Mouse (Mus musculus): Measurements from ENCODE around the gene Cdh13. TPM values are rescaled to one million over a fixed set of nuclear protein-coding genes. Genes with fewer than 3 reads are reported as not detected.
A peak's percentile ranks its signal among the peaks of the same experiment; 100 is the strongest.

The Cdh13 gene
- total RNA-seq, 2 experiments from 2014 or later: 137 to 144 TPM

GRCm38 (mm10) chr8:118518030-118518741, 234.7 kb downstream of the Cdh13 start:
- intact Hi-C loops (cut with DNase I): no loop called here

DNA sequence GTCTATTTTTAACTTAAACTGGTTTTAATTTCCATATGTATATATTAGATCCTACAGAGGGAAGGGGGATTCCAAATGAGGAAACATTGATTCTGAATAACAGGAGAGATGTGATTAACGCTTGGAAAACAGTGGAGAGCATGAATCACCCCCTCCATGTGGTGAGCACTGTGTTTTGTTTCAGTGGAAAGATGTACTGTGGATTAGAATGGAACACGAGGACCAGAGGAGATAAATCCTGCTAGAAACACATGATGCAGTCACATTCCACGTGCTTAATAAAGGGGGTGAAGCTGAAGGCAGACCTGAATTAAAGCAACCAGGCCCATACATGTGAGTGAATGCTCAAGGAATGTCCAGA, 235.2 kb downstream of the Cdh13 start:
- no peak for DNase-seq (ENCODE audit: low spot score in 2 of 2)
- intact Hi-C loops (cut with DNase I): no loop called here

More at GRCm38 (mm10) chr8:118518030-118518741, 234.7 kb downstream of the Cdh13 start:
- peak; percentile 46 to 55 for DNase-seq (ENCODE audit: low spot score in 2 of 2)

DNA sequence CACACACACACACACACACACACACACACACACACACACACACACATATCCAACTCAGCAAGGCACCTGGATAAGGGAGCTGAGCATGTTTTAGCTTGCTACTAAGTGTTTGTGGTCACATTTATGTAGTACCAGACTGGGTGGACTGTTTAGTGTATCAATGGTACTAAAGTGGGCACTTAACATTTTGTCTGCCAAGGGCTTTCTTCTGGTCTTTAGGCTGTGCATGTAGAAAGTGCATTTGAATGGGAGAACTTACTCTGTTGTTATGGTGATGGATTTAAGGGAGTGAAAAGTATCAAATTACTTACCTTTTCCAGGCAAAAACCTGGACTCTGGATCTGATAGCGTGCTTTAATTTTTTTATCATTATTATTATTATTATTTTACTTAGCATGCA, 240.4 kb downstream of the Cdh13 start:
- intact Hi-C loops (cut with DNase I): no loop called here
- no peak for DNase-seq (ENCODE audit: low spot score in 2 of 2)

- no peak for DNase-seq (ENCODE audit: low spot score in 2 of 2)
- intact Hi-C loops (cut with DNase I): no loop called here
Observed at GRCm38 (mm10) chr8:118538816-118539558, 255.5 kb downstream of the Cdh13 start.

DNA sequence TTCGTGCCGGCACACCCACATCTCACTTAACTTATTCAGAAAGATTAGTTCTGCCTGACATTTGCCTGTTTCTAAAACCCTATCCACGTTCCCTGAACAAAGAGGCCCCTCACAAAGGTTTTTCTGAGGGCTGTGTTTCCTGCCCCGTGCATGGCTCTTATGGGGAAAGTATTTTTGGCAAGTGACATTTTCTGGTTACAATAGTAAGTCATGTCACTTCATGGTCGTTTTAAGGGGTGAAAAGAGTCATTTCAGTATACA, 256.0 kb downstream of the Cdh13 start:
- intact Hi-C loops (cut with DNase I): no loop called here
- DNase-seq (ENCODE audit: low spot score in 2 of 2): no peak

DNA sequence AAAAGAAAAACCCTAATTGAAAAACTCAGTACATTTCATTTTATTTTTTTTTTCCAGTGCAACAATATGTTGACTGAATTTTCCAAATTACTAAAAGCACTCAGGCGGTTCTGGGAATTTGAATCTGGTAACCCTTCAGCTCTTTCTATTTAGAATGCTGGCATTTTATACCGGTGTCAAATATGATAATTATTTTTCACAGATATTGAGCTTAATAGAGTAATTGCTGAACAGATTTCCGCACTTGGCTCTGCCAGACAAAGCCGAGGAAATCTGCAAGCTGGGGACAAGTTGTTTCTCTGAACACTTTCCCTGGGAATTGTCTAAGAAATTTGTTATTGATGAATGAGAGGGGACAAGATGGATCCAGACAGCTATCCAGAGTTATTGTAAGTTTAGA, 256.4 kb downstream of the Cdh13 start:
- no peak for DNase-seq (ENCODE audit: low spot score in 2 of 2)
- intact Hi-C loops (cut with DNase I): no loop called here

DNA sequence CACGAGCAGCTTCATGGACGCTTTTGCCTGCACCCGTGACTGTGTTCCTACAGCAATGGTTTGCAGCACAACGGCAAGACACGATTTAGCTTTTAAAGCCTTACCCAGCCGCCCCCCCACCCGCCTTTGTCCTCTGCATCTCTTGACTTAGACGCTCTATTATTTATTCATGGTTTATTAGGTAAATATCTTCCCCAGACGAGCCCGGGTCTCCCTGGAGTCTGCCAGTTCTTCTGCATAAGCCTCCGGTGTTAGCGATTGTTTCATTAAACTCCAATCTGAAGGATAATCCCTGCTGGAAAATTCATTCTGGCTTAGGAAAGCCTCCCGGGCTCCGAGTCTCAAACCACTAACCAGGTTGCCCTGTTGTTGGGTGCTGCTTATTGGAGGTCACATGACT, 268.9 kb downstream of the Cdh13 start:
- DNase-seq (ENCODE audit: low spot score in 2 of 2): no peak
- intact Hi-C loops (cut with DNase I): no loop called here

DNA sequence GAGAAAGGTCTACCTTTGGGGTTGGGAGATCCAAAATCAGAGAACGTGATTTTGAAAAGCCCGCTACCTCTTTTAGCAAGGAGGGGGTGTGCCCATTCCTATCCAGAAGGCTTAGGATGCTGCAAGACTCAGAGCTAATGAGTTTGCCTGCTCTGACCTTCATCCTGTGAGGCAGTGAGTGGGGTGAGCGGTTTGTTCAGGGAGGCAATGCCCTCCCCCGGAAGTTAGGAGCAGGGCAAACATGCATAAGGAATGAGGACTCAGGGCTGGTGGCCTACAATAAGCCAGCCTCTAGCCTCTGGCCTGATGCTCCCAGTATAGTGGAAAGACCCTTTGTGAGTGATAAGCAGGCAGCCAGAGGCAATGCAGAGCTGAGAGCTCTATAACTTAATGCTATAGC, 269.3 kb downstream of the Cdh13 start:
- intact Hi-C loops (cut with DNase I): no loop called here
- DNase-seq (ENCODE audit: low spot score in 2 of 2): no peak

GRCm38 (mm10) chr8:118564024-118564423, 280.5 kb downstream of the Cdh13 start:
- intact Hi-C loops (cut with DNase I): loop anchor here (10.0 kb wide), 1 partner anchor 279 kb away; the partner anchor contains the start of gene Cdh13
- no peak for DNase-seq (ENCODE audit: low spot score in 2 of 2)

DNA sequence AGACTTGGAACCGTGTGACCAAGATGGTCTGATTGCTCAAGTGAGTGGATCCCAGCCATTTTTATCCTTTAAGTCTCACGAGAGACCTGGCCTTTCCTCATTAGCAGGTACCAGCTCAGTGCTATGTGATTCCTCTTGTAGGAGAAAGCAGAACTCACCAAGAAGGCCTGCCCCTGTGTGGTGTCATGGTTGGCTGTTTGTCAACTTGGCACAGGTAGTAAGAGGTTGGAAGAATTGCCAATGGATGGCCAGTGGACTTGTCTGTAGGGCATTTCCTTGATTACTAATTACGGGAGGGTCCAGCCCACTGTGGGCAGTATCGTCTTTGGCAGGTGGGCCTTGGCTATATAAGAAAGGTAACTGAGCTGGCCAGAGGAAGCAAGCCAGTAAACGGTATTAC, 281.7 kb downstream of the Cdh13 start:
- intact Hi-C loops (cut with DNase I): loop anchor here (10.0 kb wide), 1 partner anchor 280 kb away; the partner anchor contains the start of gene Cdh13
- DNase-seq (ENCODE audit: low spot score in 2 of 2): no peak

DNA sequence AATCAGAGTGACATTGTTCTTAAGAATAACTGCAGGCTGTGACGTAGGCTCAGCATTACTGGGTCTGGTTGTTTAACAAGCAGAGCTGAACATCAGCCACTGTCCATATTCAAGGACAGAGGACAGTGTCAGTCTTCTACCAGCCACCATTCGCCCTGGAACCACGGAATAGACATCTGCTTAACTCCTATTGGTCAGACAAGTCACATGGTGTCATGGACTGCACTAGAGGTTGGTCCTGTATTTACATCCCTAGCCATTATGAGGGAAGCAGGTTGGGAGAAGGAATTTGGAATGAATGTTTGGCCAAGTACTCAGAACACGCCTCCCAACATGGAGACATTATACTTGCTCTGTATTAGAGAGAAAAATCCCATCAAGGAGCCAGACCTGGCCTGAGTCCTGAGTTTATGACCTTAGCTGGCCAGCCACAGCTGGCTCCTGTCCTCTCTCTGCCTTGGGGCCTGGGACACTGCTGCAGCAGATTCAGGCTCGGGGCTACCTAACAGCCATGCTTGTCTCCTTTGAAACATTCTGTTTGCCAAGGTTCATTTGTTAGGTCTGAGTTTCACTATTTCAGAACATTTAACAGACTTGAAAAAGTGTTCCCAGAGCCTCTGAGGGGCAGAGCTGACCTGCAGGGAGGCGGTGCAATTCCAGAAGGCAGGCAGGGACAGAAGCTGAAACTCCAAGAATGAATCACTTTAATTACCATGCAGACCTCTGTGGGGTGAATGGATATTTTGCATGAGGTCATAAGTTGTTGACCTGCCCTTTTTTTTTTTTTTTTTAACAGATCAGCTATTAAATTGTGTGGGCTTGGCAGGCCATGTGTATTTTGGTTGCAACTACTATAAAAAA, 282.6 kb downstream of the Cdh13 start:
- intact Hi-C loops (cut with DNase I): loop anchor here (10.0 kb wide), 1 partner anchor 281 kb away; the partner anchor contains the start of gene Cdh13
- DNase-seq (ENCODE audit: low spot score in 2 of 2): no peak

GRCm38 (mm10) chr8:118569366-118569765, 285.8 kb downstream of the Cdh13 start:
- intact Hi-C loops (cut with DNase I): loop anchor here (10.0 kb wide), 1 partner anchor 285 kb away; the partner anchor contains the start of gene Cdh13
- DNase-seq (ENCODE audit: low spot score in 2 of 2): peak; percentile 26 to 63

DNA sequence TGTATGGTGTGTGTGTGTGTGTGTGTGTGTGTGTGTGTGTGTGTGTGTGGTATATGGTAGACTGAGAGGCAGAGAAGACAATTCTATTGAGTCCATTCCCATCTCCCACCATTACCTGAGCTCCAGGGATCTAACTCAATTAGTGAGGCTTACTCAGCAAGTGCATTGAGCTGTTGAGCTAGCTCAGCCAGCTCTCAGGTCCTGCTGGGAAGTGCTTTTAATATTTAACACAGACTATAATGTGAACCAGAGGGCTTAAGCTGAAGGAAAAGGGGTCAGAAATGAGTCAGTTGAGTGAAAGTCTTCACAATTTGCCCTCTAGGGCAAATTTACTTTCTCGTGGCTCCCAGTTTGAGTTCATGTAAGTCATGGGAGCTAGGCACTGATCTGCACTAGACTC, 297.7 kb downstream of the Cdh13 start:
- no peak for DNase-seq (ENCODE audit: low spot score in 2 of 2)

GRCm38 (mm10) chr8:118582185-118582584, 298.7 kb downstream of the Cdh13 start:
- no peak for DNase-seq (ENCODE audit: low spot score in 2 of 2)
- intact Hi-C loops (cut with DNase I): no loop called here

More for the DNA sequence above, 297.7 kb downstream of the Cdh13 start:
- intact Hi-C loops (cut with DNase I): no loop called here

- intact Hi-C loops (cut with DNase I): no loop called here
Observed at GRCm38 (mm10) chr8:118587981-118588380, 304.4 kb downstream of the Cdh13 start.

DNA sequence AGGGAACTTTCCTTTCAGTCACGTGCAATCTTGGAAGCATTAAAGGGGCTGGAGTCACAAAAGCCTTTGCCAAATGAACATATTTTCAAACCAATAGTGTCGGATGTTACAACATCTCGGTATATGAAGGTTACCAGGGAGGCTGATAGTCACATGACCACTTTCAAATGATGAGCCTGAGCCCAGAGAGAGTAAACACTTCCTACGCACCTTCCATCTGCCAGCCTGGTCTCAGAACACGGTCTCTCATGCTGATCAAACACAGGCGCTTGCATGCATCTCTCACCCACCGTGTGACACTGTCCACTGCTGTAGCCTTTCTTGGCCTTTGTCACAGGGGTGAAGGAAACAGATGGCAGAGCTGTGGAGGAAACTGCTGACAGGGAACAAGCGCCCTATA, 313.3 kb downstream of the Cdh13 start:
- intact Hi-C loops (cut with DNase I): no loop called here
- peak in 1 of 2 experiments; percentile 46 for DNase-seq (ENCODE audit: low spot score in 2 of 2)

More at GRCm38 (mm10) chr8:118587981-118588380, 304.4 kb downstream of the Cdh13 start:
- DNase-seq (ENCODE audit: low spot score in 2 of 2): no peak

GRCm38 (mm10) chr8:118601376-118601775, 317.8 kb downstream of the Cdh13 start:
- DNase-seq (ENCODE audit: low spot score in 2 of 2): no peak
- intact Hi-C loops (cut with DNase I): no loop called here

- intact Hi-C loops (cut with DNase I): no loop called here
- DNase-seq (ENCODE audit: low spot score in 2 of 2): no peak
Observed at GRCm38 (mm10) chr8:118602074-118602473, 318.5 kb downstream of the Cdh13 start.

DNA sequence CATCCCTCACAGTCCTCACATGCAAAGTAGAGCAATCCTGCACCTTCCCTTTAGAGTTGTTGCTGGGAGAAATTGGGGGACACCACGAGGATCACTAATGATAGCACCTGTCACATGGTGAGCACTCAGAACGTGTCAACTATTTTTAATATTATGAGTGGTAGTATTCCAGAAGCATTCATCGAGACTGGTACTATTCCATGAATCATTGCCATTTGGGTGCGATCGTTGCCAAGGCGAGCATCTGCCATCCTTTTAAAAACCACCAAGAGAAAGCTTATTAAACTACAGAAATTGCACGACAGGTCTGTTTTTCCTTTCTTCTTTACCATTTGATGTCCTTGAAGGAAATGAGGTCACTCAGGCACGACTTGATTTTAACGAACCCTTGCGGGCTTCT, 328.0 kb downstream of the Cdh13 start:
- peak; percentile 62 to 67 for DNase-seq (ENCODE audit: low spot score in 2 of 2)
- intact Hi-C loops (cut with DNase I): no loop called here

- intact Hi-C loops (cut with DNase I): no loop called here
- no peak for DNase-seq (ENCODE audit: low spot score in 2 of 2)
Observed at GRCm38 (mm10) chr8:118618195-118618594, 334.7 kb downstream of the Cdh13 start.

Measured in left cerebral cortex, postnatal 14 days (tissue).